Mouse (Mus musculus): ENCODE measurements around the gene Fam71f2.

- TF ChIP-seq GATA1 (IDR thresholded peaks at IDR 0.05; ENCODE audit: borderline replicate concordance, low read length) (no peak), FLI1 (IDR thresholded peaks at IDR 0.05; ENCODE audit: low read length) (no peak)
Measured at GRCm38 (mm10) chr6:29272312-29273072, 6.9 kb upstream of the Fam71f2 start, which contains the start of gene Hilpda.
